Mouse (Mus musculus) inflammation-experienced regulatory T-cells, adult 16 weeks (primary cell): ENCODE results near the gene Pate3. TPM values are rescaled to one million over a fixed set of nuclear protein-coding genes. Genes with fewer than 3 reads are reported as not detected.

Source experiments
- polyA plus RNA-seq: library from polyadenylated mRNA; unstranded; fragments of 100-300 nt; shearing (Covaris generic); gene quantifications from one replicate; pipeline ENCODE4 v1.2.1, GENCODE M21; 2017

The Pate3 gene
- polyA plus RNA-seq = not detected

GRCm38 (mm10) chr9:35648102-35648501 lies at the start of gene Pate3:
Gene Pate3, minus strand, starts transcription at chr9:35648202.

GRCm38 (mm10) chr9:35687013-35687412 lies 39.0 kb upstream of the Pate3 start, which contains the start of gene Pate1:
Gene Pate1, minus strand, starts transcription at chr9:35687390.

GRCm38 (mm10) chr9:35611841-35612240 lies 36.2 kb downstream of the Pate3 start, which contains the start of gene Pate4:
Gene Pate4, minus strand, starts transcription at chr9:35611941.

Other genes with a start within 250 kb of the Pate3 start
- 4.3 TPM for gene Cdon, start 227.1 kb downstream of the Pate3 start, polyA plus RNA-seq
- not detected for gene Gm1113, start 129.9 kb downstream of the Pate3 start, polyA plus RNA-seq
- gene Ddx25, start 89.7 kb downstream of the Pate3 start, polyA plus RNA-seq = 0.09 TPM
- gene Pus3, start 89.6 kb downstream of the Pate3 start, polyA plus RNA-seq = 37.6 TPM
- gene Pate2, start 77.9 kb downstream of the Pate3 start, polyA plus RNA-seq = 0.65 TPM
- 12.3 TPM for gene Hyls1, start 77.8 kb downstream of the Pate3 start, polyA plus RNA-seq
- not detected for gene Pate4, start 36.3 kb downstream of the Pate3 start, polyA plus RNA-seq
- not detected for gene Pate1, start 39.2 kb upstream of the Pate3 start, polyA plus RNA-seq
- not detected for gene Gm17677, start 92.8 kb upstream of the Pate3 start, polyA plus RNA-seq
- gene Gm17727, start 129.9 kb upstream of the Pate3 start, polyA plus RNA-seq = not detected
- gene Gm27235, start 141.9 kb upstream of the Pate3 start, polyA plus RNA-seq = not detected
- not detected for gene D730048I06Rik, start 141.9 kb upstream of the Pate3 start, polyA plus RNA-seq
- gene 9230110F15Rik, start 195.9 kb upstream of the Pate3 start, polyA plus RNA-seq = not detected